Mouse (Mus musculus): Measurements from ENCODE around the gene Plod3. TPM values are rescaled to one million over a fixed set of nuclear protein-coding genes. Genes with fewer than 3 reads are reported as not detected.
A peak's percentile ranks its signal among the peaks of the same experiment; 100 is the strongest.

The Plod3 gene
- polyA plus RNA-seq, 1 experiment from 2014 or later, result 202 TPM

- CTCF ChIA-PET, result interaction anchor here (3.4 to 6.1 kb wide), 2 partner anchors 10 to 15 kb away, joined by 13 to 37 read pairs; no protein-coding TSS in a partner anchor
- no peaks in the 10 kb centered on the region for H3K27me3 ChIP-seq
- POLR2A ChIA-PET, result interaction anchor here (1.9 to 3.2 kb wide), 2 partner anchors 10 to 18 kb away, joined by 4 to 15 read pairs; no protein-coding TSS in a partner anchor
- TF ChIP-seq CTCF (IDR thresholded peaks at IDR 0.05), result no peak
- in situ Hi-C loops (cut with MboI; ENCODE audit: low pct_unique_long_range_greater_than_20kb), result no loop called here
- DNase-seq (ENCODE audit: low read depth, low spot score) (no peak), ATAC-seq (no peak)
Measured at GRCm38 (mm10) chr5:136952153-136952552, 34.7 kb upstream of the Plod3 start.

- ChIA-PET POLR2A (interaction anchor here (0.6 to 3.2 kb wide), 5 partner anchors 9 to 958 kb away, joined by 3 to 15 read pairs (median 4); no protein-coding TSS in a partner anchor), CTCF (interaction anchor here (0.9 to 6.1 kb wide), 5 partner anchors 9 to 17 kb away, joined by 3 to 37 read pairs (median 9); partner anchors contain the start of gene Cldn15)
- no peak for TF ChIP-seq CTCF (IDR thresholded peaks at IDR 0.05)
- no peaks in the 10 kb centered on the region for H3K27me3 ChIP-seq
- DNase-seq (ENCODE audit: low read depth, low spot score) (peak; percentile 97), ATAC-seq (peak; percentile 99)
- in situ Hi-C loops (cut with MboI; ENCODE audit: low pct_unique_long_range_greater_than_20kb), result no loop called here
Measured at GRCm38 (mm10) chr5:136953015-136953414, 33.8 kb upstream of the Plod3 start, which contains the start of gene Fis1. Gene Fis1, plus strand, starts transcription at chr5:136953275.

- CTCF ChIA-PET, result interaction anchor here (0.9 to 6.1 kb wide), 5 partner anchors 9 to 17 kb away, joined by 3 to 37 read pairs (median 9); partner anchors contain the start of gene Cldn15
- POLR2A ChIA-PET, result interaction anchor here (0.5 to 3.2 kb wide), 8 partner anchors 9 to 959 kb away, joined by 3 to 15 read pairs (median 4); no protein-coding TSS in a partner anchor
- no peaks in the 10 kb centered on the region for H3K27me3 ChIP-seq
- no peak for TF ChIP-seq CTCF (IDR thresholded peaks at IDR 0.05)
- DNase-seq (ENCODE audit: low read depth, low spot score) (no peak), ATAC-seq (peak; percentile 14)
- in situ Hi-C loops (cut with MboI; ENCODE audit: low pct_unique_long_range_greater_than_20kb), result no loop called here
Measured at GRCm38 (mm10) chr5:136953440-136953951, 33.3 kb upstream of the Plod3 start.

GRCm38 (mm10) chr5:136955622-136956021 lies 31.2 kb upstream of the Plod3 start:
- POLR2A ChIA-PET, result no interaction called here
- in situ Hi-C loops (cut with MboI; ENCODE audit: low pct_unique_long_range_greater_than_20kb), result no loop called here
- CTCF ChIA-PET, result interaction anchor here (1.1 kb wide), 1 partner anchor 39 kb away, joined by 3 read pairs; no protein-coding TSS in a partner anchor

GRCm38 (mm10) chr5:136957250-136957649 lies 29.6 kb upstream of the Plod3 start:
- ChIA-PET POLR2A (no interaction called here), CTCF (no interaction called here)
- ATAC-seq (no peak), DNase-seq (ENCODE audit: low read depth, low spot score) (no peak)
- in situ Hi-C loops (cut with MboI; ENCODE audit: low pct_unique_long_range_greater_than_20kb), result no loop called here
- TF ChIP-seq CTCF (IDR thresholded peaks at IDR 0.05), result no peak
- no peaks in the 10 kb centered on the region for H3K27me3 ChIP-seq

More at GRCm38 (mm10) chr5:136955622-136956021, 31.2 kb upstream of the Plod3 start:
- no peak for DNase-seq (ENCODE audit: low read depth, low spot score)
- TF ChIP-seq CTCF (IDR thresholded peaks at IDR 0.05), result no peak
- H3K27me3 ChIP-seq, result no peaks in the 10 kb centered on the region
- ATAC-seq, result no peak

GRCm38 (mm10) chr5:136958991-136959605 lies 27.7 kb upstream of the Plod3 start:
- DNase-seq (ENCODE audit: low read depth, low spot score) (no peak), ATAC-seq (no peak)
- no peaks in the 10 kb centered on the region for H3K27me3 ChIP-seq
- in situ Hi-C loops (cut with MboI; ENCODE audit: low pct_unique_long_range_greater_than_20kb), result no loop called here
- no peak for TF ChIP-seq CTCF (IDR thresholded peaks at IDR 0.05)
- ChIA-PET CTCF (interaction anchor here (1.0 to 1.4 kb wide), 2 partner anchors 9 to 24 kb away, joined by 3 read pairs; no protein-coding TSS in a partner anchor), POLR2A (no interaction called here)

- H3K27me3 ChIP-seq, result no peaks in the 10 kb centered on the region
- no peak for TF ChIP-seq CTCF (IDR thresholded peaks at IDR 0.05)
- POLR2A ChIA-PET, result no interaction called here
- ATAC-seq, result no peak
- in situ Hi-C loops (cut with MboI; ENCODE audit: low pct_unique_long_range_greater_than_20kb), result no loop called here
- DNase-seq (ENCODE audit: low read depth, low spot score), result no peak
- CTCF ChIA-PET, result interaction anchor here (1.0 to 1.4 kb wide), 2 partner anchors 8 to 23 kb away, joined by 3 read pairs; no protein-coding TSS in a partner anchor
Measured at GRCm38 (mm10) chr5:136960053-136960452, 26.8 kb upstream of the Plod3 start.

GRCm38 (mm10) chr5:136961334-136961982 lies 25.4 kb upstream of the Plod3 start:
- no peak for TF ChIP-seq CTCF (IDR thresholded peaks at IDR 0.05)
- CTCF ChIA-PET, result interaction anchor here (0.9 to 2.6 kb wide), 8 partner anchors 9 to 147 kb away, joined by 3 to 37 read pairs (median 4); partner anchors contain the start of gene Fis1
- no peak for ATAC-seq
- H3K27me3 ChIP-seq, result no peaks in the 10 kb centered on the region
- POLR2A ChIA-PET, result interaction anchor here (0.7 to 2.1 kb wide), 2 partner anchors 9 to 635 kb away, joined by 3 to 15 read pairs; partner anchors contain the start of gene Fis1
- in situ Hi-C loops (cut with MboI; ENCODE audit: low pct_unique_long_range_greater_than_20kb), result no loop called here
- no peak for DNase-seq (ENCODE audit: low read depth, low spot score)

GRCm38 (mm10) chr5:136961983-136962461 lies 24.8 kb upstream of the Plod3 start:
- ATAC-seq, result peak; percentile 73
- in situ Hi-C loops (cut with MboI; ENCODE audit: low pct_unique_long_range_greater_than_20kb), result no loop called here
- peak; percentile 88 for DNase-seq (ENCODE audit: low read depth, low spot score)
- no peak for TF ChIP-seq CTCF (IDR thresholded peaks at IDR 0.05)
- POLR2A ChIA-PET, result interaction anchor here (0.7 to 2.1 kb wide), 6 partner anchors 9 to 636 kb away, joined by 3 to 15 read pairs (median 4); partner anchors contain the start of genes Fis1 and Trim56
- CTCF ChIA-PET, result interaction anchor here (0.9 to 2.6 kb wide), 12 partner anchors 9 to 146 kb away, joined by 3 to 37 read pairs (median 4); partner anchors contain the start of gene Fis1
- no peaks in the 10 kb centered on the region for H3K27me3 ChIP-seq

- ChIA-PET POLR2A (interaction anchor here (0.8 to 2.1 kb wide), 6 partner anchors 10 to 153 kb away, joined by 3 to 15 read pairs (median 4); partner anchors contain the start of genes Fis1, Plod3 and Trim56), CTCF (interaction anchor here (0.9 to 2.6 kb wide), 14 partner anchors 8 to 146 kb away, joined by 3 to 37 read pairs (median 4); partner anchors contain the start of gene Fis1)
- no peak for TF ChIP-seq CTCF (IDR thresholded peaks at IDR 0.05)
- in situ Hi-C loops (cut with MboI; ENCODE audit: low pct_unique_long_range_greater_than_20kb), result no loop called here
- H3K27me3 ChIP-seq, result no peaks in the 10 kb centered on the region
- DNase-seq (ENCODE audit: low read depth, low spot score) (no peak), ATAC-seq (peak; percentile 45)
Measured at GRCm38 (mm10) chr5:136962501-136962900, 24.3 kb upstream of the Plod3 start.

Data from Patski (cell line).